Mouse (Mus musculus) CH12.LX (cell line): ENCODE data around the gene Slc24a3. TPM values are rescaled to one million over a fixed set of nuclear protein-coding genes. Genes with fewer than 3 reads are reported as not detected.

ENCODE experiments used
- DNase-seq: peaks from one replicate; pipeline ENCODE4 v3.0.0-alpha.2; 2013; ENCODE audit errors: extremely low read depth
- H3K27ac ChIP-seq: 2 replicates; pipeline ENCODE4 v1.5.1; 2012; ENCODE audit warnings: low read depth, mild to moderate bottlenecking, control low read depth, moderate library complexity; ENCODE audit not compliant: insufficient read depth
- H3K27me3 ChIP-seq: replicated peaks from 2 replicates; pipeline ENCODE3; 2012; ENCODE audit warnings: inconsistent platforms
- H3K36me3 ChIP-seq, 2 experiments: replicated peaks in 1 of 2; 2 replicates each; pipeline versions ENCODE3 to v1.6.1; 2012; ENCODE audit warnings: inconsistent platforms in 1 of 2, low read length in 1 of 2, mild to moderate bottlenecking in 1 of 2, mixed read lengths in 1 of 2, moderate library complexity in 1 of 2; ENCODE audit not compliant: control insufficient read depth in 1 of 2, insufficient read depth in 1 of 2
- H3K4me1 ChIP-seq, 2 experiments: 2 replicates each; pipeline ENCODE4 v1.6.1; 2012; ENCODE audit warnings: inconsistent platforms in 1 of 2, moderate library complexity in 1 of 2; ENCODE audit not compliant: insufficient read depth in 2 of 2, control insufficient read depth in 1 of 2
- H3K4me2 ChIP-seq: 2 replicates; pipeline ENCODE4 v1.6.1; 2012; ENCODE audit warnings: low read depth, mild to moderate bottlenecking, control low read depth; ENCODE audit not compliant: poor library complexity, insufficient read depth, severe bottlenecking
- H3K4me3 ChIP-seq, 3 experiments: fragments of 150-350 bp in 1 of 3; sonication (generic) in 1 of 3; replicated peaks in 1 of 3; 2 replicates each; pipeline versions ENCODE3 to v1.5.1; 2011 to 2012; ENCODE audit warnings: low read depth in 2 of 3, low read length in 2 of 3, mild to moderate bottlenecking in 2 of 3, moderate library complexity in 2 of 3, control low read depth in 1 of 3, improper control_type of control experiment in 1 of 3, inconsistent platforms in 1 of 3, mixed read lengths in 1 of 3; ENCODE audit not compliant: poor library complexity in 1 of 3
- H3K79me2 ChIP-seq: replicated peaks from 2 replicates; pipeline ENCODE4 v1.6.1; 2012; ENCODE audit warnings: mild to moderate bottlenecking, moderate library complexity; ENCODE audit not compliant: control insufficient read depth, poor library complexity, insufficient read depth, severe bottlenecking; ENCODE audit errors: extremely low read depth
- H3K9ac ChIP-seq: 2 replicates; pipeline ENCODE4 v1.6.1; 2012; ENCODE audit warnings: low read depth, mild to moderate bottlenecking, control low read depth, moderate library complexity; ENCODE audit not compliant: insufficient read depth
- H3K9me3 ChIP-seq: replicated peaks from 2 replicates; pipeline ENCODE3; 2012; ENCODE audit warnings: low read length, inconsistent platforms, mixed read lengths
- BHLHE40 ChIP-seq: IDR thresholded peaks from 2 replicates; pipeline ENCODE4 v1.6.1; 2011; ENCODE audit warnings: mild to moderate bottlenecking, low read depth, low read length, improper control_type of control experiment
- E2F4 ChIP-seq: IDR thresholded peaks from 2 replicates; pipeline ENCODE4 v1.6.1; 2011; ENCODE audit warnings: low read depth, low read length, improper control_type of control experiment; ENCODE audit not compliant: insufficient replicate concordance
- ETS1 ChIP-seq: conservative IDR thresholded peaks from 2 replicates; pipeline ENCODE4 v1.6.1; 2012; ENCODE audit warnings: low read depth, mild to moderate bottlenecking, inconsistent platforms, low read length, improper control_type of control experiment, moderate library complexity
- HCFC1 ChIP-seq: IDR thresholded peaks from 2 replicates; pipeline ENCODE4 v1.6.1; 2012; ENCODE audit warnings: low read depth, mild to moderate bottlenecking, inconsistent platforms, low read length, improper control_type of control experiment
- IRF4 ChIP-seq: IDR thresholded peaks from 2 replicates; pipeline ENCODE4 v1.6.1; 2014; ENCODE audit warnings: low read depth, mild to moderate bottlenecking, inconsistent platforms, low read length, improper control_type of control experiment
- MYC ChIP-seq: IDR thresholded peaks from 2 replicates; pipeline ENCODE4 v1.6.1; 2011; ENCODE audit warnings: low read depth, mild to moderate bottlenecking, improper control_type of control experiment, low read length
- NRF1 ChIP-seq: IDR thresholded peaks from 2 replicates; pipeline ENCODE4 v1.6.1; 2014; ENCODE audit warnings: low read depth, mild to moderate bottlenecking, inconsistent platforms, low read length, improper control_type of control experiment, moderate library complexity
- POLR2A ChIP-seq: IDR thresholded peaks from 2 replicates; pipeline ENCODE4 v1.6.1; 2011; ENCODE audit warnings: low read depth, mild to moderate bottlenecking, improper control_type of control experiment, low read length
- RAD21 ChIP-seq: IDR thresholded peaks from 2 replicates; pipeline ENCODE4 v1.6.1; 2011; ENCODE audit warnings: low read depth, mild to moderate bottlenecking, low read length, improper control_type of control experiment, moderate library complexity
- TBP ChIP-seq: conservative IDR thresholded peaks from 2 replicates; pipeline ENCODE4 v1.6.1; 2011; ENCODE audit warnings: low read depth, low read length, improper control_type of control experiment
- TCF12 ChIP-seq: IDR thresholded peaks from 2 replicates; pipeline ENCODE4 v1.6.1; 2014; ENCODE audit warnings: low read depth, mild to moderate bottlenecking, inconsistent platforms, low read length, improper control_type of control experiment
- UBTF ChIP-seq: IDR thresholded peaks from 2 replicates; pipeline ENCODE4 v1.6.1; 2012; ENCODE audit warnings: low read depth, mild to moderate bottlenecking, inconsistent platforms, low read length, improper control_type of control experiment, moderate library complexity
- ZC3H11A ChIP-seq: IDR thresholded peaks from 2 replicates; pipeline ENCODE4 v1.6.1; 2012; ENCODE audit warnings: low read depth, mild to moderate bottlenecking, inconsistent platforms, low read length, improper control_type of control experiment
- ZKSCAN1 ChIP-seq: IDR thresholded peaks from 2 replicates; pipeline ENCODE4 v1.6.1; 2012; ENCODE audit warnings: low read depth, inconsistent platforms, low read length, improper control_type of control experiment, borderline replicate concordance
- ZNF384 ChIP-seq: IDR thresholded peaks from 2 replicates; pipeline ENCODE4 v1.6.1; 2012; ENCODE audit warnings: low read depth, low read length, improper control_type of control experiment, inconsistent platforms
- dilution Hi-C: fragments of 300-500 bp; cut with MboI; formaldehyde crosslinking; loops from 2 replicates; pipeline ENCODE4 v1.14.3; 2020; ENCODE audit warnings: low sequenced_read_pairs; ENCODE audit not compliant: extremely low pct_unique_long_range_greater_than_20kb, extremely low pct_ligation_motif_present
- in situ Hi-C: fragments of 300-500 bp; cut with MboI; formaldehyde crosslinking; loops from 3 replicates; pipeline ENCODE4 v1.14.3; 2019; ENCODE audit warnings: low sequenced_read_pairs, low pct_ligation_motif_present, low pct_unique_long_range_greater_than_20kb, mixed read lengths
- polyA plus RNA-seq: library from polyadenylated mRNA; unstranded; fragments of >175 nt; gene quantifications from 2 replicates; pipeline ENCODE4 v1.2.1, GENCODE M21; 2012; ENCODE audit warnings: low read depth; ENCODE audit not compliant: insufficient read length
- total RNA-seq, 2 experiments: library from RNA; depleted of rRNA; stranded (reverse); fragments of 300-350 nt in 1 of 2; fragments of >200 nt in 1 of 2; gene quantifications; 2 replicates each; pipeline ENCODE4 v1.2.3; 2012 to 2014

Gene Slc24a3
- total and polyA plus RNA-seq, 3 experiments: not detected

DNA sequence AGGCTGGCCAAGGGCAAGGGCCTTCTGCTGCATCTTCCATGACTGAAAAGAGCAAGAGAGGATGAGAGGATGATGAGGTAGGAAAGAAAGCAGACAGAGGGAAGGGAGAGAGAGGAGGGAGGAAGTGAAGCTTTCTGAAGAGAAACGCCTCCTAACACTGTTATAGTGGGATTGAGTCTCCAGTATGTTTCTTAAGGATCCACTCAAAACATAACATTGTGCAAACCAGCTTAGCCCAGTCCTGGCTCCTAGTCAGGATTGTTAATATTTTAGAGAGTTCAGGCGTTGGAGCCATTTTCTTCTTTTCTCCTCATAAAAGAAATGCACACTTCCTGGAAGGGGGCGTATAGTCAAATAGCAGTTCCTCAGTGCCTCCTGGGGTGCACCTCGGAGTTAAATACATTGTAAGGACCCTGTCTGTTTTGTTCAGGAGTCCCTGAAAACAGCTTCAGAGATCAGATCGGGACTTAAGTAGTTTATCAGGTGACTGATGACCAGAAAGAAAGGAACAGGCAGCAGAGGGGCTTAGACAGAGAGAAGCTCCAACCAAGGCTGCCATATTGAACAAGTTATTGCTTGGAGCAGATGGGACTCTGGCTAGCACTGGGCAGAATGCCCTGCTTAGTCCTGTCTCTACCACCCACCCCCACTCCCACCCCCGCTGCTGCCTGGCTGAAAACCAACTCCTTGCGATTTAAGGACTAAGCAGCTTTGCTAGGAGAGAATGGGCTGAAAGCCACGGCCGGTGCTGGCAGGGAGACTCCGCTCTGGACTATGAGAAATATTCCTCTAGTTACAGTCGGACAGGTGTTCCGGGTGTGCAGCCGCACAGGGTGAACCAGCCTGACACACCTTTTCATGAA is 215.6 kb downstream of the Slc24a3 start:
- no peak overlapping the region for H3K4me3 ChIP-seq
- no peaks in the 10 kb centered on the region for H3K27me3 ChIP-seq
- DNase-seq: no peak
- H3K27ac ChIP-seq: no peak overlapping the region
- in situ Hi-C loops (no loop called here), dilution Hi-C loops (no loop called here)
- H3K9ac ChIP-seq: no peak overlapping the region
- TF ChIP-seq HCFC1: no peak
- no peak for TF ChIP-seq E2F4
- no peak for TF ChIP-seq POLR2A
- no peak for TF ChIP-seq RAD21
- TF ChIP-seq UBTF: no peak
- TF ChIP-seq IRF4: no peak
- TF ChIP-seq BHLHE40: no peak
- TF ChIP-seq ZNF384: no peak
- TF ChIP-seq ETS1: no peak
- TF ChIP-seq TBP: no peak
- TF ChIP-seq ZC3H11A: no peak
- no peak for TF ChIP-seq ZKSCAN1
- TF ChIP-seq NRF1: no peak
- no peak for TF ChIP-seq MYC
- no peaks in the 10 kb centered on the region for H3K79me2 ChIP-seq
- no peaks in the 10 kb centered on the region for H3K36me3 ChIP-seq
- H3K9me3 ChIP-seq: no peaks in the 10 kb centered on the region
- no peak overlapping the region for H3K4me2 ChIP-seq
- no peaks in the 10 kb centered on the region for H3K4me1 ChIP-seq

DNA sequence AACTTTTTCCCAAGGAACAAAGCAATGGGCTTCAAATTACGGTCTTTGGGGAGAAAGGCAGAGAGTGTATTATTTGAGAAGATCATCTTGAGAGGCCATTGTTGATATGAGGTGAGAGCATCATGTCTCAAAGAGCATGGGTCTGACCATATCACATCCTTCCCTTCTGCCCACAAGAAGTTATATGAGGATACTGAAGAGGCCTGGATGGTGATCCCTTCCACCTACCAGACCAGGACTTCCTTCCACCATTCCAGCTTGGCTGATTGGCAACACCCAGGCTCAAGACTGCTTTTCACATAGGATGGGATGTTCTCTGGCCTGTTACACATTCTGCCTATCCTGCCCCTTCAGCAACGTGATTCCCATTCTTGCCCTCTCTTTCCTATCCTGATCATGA is 216.7 kb downstream of the Slc24a3 start:
- no peaks in the 10 kb centered on the region for H3K36me3 ChIP-seq
- H3K27me3 ChIP-seq: no peaks in the 10 kb centered on the region
- TF ChIP-seq TCF12: no peak
- H3K79me2 ChIP-seq: no peaks in the 10 kb centered on the region
- no peak overlapping the region for H3K27ac ChIP-seq
- H3K9ac ChIP-seq: no peak overlapping the region
- no peak overlapping the region for H3K4me2 ChIP-seq
- dilution Hi-C loops (no loop called here), in situ Hi-C loops (no loop called here)
- no peaks in the 10 kb centered on the region for H3K4me1 ChIP-seq
- H3K9me3 ChIP-seq: no peaks in the 10 kb centered on the region
- H3K4me3 ChIP-seq: no peak overlapping the region
- DNase-seq: no peak
